Mouse (Mus musculus): ENCODE data around the gene Sel1l3. TPM values are rescaled to one million over a fixed set of nuclear protein-coding genes. Genes with fewer than 3 reads are reported as not detected.

The Sel1l3 gene
- polyA plus RNA-seq, 1 experiment from 2014 or later: 11.0 TPM

DNA sequence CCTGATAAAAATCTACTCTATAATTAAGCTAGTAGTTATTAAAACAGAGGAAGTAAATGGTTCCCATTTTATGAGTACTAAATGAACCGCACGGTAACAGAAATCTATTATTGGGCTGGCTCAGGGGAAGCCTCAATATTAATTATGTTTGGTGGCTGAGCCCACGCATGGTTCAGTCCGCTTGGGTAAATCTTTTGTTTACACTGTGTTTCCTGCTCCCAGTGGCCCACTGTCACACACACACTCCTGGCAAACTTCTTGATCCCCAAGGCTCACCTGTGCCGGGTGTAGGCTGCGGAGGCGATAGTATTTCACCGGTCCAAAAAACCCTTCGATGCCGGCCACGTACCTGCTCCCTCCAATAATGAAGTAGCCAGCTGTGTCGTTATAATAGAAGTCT lies 39.3 kb downstream of the Sel1l3 start:
- Histone ChIP-seq H3K27me3 (replicated peaks; ENCODE audit: control insufficient read depth, insufficient read depth, low read length) (no peaks in the 10 kb centered on the region), H3K27ac (ENCODE audit: low read depth, low read length) (no peak overlapping the region), H3K4me2 (ENCODE audit: low read length) (no peak overlapping the region), H3K36me3 (ENCODE audit: control insufficient read depth, insufficient read depth, low read length) (no peaks in the 10 kb centered on the region), H3K4me1 (ENCODE audit: control insufficient read depth, insufficient read depth, low read length) (peaks cover 4% of the 10 kb centered on the region), H3K9ac (ENCODE audit: low read length) (no peak overlapping the region), H3K4me3 (ENCODE audit: low read depth, low read length) (no peak overlapping the region), H3K9me3 (replicated peaks; ENCODE audit: control insufficient read depth, low read length) (no peaks in the 10 kb centered on the region)
- 0 out of 2 replicates have a peak, but pooled peaks have one; percentile 43 for ATAC-seq
- DNase-seq (ENCODE audit: low spot score): no peak
- 39% methylated on average over 12 of the region's 12 CpGs for WGBS

DNA sequence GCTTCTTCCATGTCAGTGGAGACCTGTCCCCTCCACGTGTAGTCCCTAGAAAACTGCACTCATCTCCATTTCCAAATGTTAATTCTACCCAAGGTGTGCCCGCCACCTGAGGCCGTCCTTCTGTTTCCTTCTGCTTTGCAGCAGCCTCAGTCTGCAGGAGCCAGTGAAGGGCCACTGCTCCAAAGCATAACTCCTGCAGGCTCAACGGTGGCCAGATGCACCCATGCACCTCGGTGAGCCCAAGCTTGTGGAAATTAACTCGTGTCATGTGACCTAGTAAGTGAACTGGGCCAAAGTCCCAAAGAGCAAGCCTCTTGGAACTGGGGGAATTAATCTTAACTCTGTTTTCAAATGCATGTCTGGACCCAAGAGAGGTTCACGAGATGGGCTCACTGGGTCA lies 40.8 kb downstream of the Sel1l3 start:
- Histone ChIP-seq H3K4me2 (ENCODE audit: low read length) (no peak overlapping the region), H3K36me3 (ENCODE audit: control insufficient read depth, insufficient read depth, low read length) (no peaks in the 10 kb centered on the region), H3K27me3 (replicated peaks; ENCODE audit: control insufficient read depth, insufficient read depth, low read length) (no peaks in the 10 kb centered on the region), H3K27ac (ENCODE audit: low read depth, low read length) (no peak overlapping the region), H3K9ac (ENCODE audit: low read length) (no peak overlapping the region), H3K9me3 (replicated peaks; ENCODE audit: control insufficient read depth, low read length) (no peaks in the 10 kb centered on the region), H3K4me1 (ENCODE audit: control insufficient read depth, insufficient read depth, low read length) (peaks cover 4% of the 10 kb centered on the region), H3K4me3 (ENCODE audit: low read depth, low read length) (no peak overlapping the region)
- DNase-seq (ENCODE audit: low spot score) (no peak), ATAC-seq (no peak)
- WGBS: 92% methylated on average over 7 of the region's 7 CpGs

DNA sequence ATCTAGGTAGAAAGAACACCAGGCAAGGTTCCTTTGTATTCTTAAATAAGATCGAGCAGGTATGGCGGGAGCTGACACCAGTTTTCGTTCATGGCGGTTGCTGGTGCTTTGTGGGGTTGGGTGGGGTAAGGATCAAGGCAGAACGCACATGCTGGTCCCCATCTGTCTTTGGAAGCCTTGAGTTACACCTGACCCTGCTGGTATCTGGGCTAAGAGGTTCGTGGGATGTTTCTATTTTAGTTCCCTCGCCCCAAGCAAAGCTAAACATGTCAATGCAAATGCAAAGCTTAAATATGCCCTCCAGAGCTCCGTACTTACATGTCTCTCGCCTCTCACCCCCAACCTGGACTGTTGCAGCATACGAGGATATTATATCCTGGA lies 41.5 kb downstream of the Sel1l3 start:
- no peaks in the 10 kb centered on the region for H3K27me3 ChIP-seq (replicated peaks; ENCODE audit: control insufficient read depth, insufficient read depth, low read length)
- H3K27ac ChIP-seq (ENCODE audit: low read depth, low read length): no peak overlapping the region
- no peak overlapping the region for H3K4me3 ChIP-seq (ENCODE audit: low read depth, low read length)
- DNase-seq (ENCODE audit: low spot score) (no peak), ATAC-seq (no peak)
- H3K9ac ChIP-seq (ENCODE audit: low read length): no peak overlapping the region
- WGBS: 92% methylated on average over 10 of the region's 10 CpGs
- H3K4me2 ChIP-seq (ENCODE audit: low read length): no peak overlapping the region
- H3K4me1 ChIP-seq (ENCODE audit: control insufficient read depth, insufficient read depth, low read length): peaks cover 4% of the 10 kb centered on the region
- no peaks in the 10 kb centered on the region for H3K36me3 ChIP-seq (ENCODE audit: control insufficient read depth, insufficient read depth, low read length)
- H3K9me3 ChIP-seq (replicated peaks; ENCODE audit: control insufficient read depth, low read length): no peaks in the 10 kb centered on the region

GRCm38 (mm10) chr5:53171611-53172255 lies 42.0 kb downstream of the Sel1l3 start:
- H3K9me3 ChIP-seq (replicated peaks; ENCODE audit: control insufficient read depth, low read length): no peaks in the 10 kb centered on the region
- DNase-seq (ENCODE audit: low spot score): no peak
- no peak for ATAC-seq
- 82% methylated on average over 6 of the region's 6 CpGs for WGBS
- no peak overlapping the region for H3K4me2 ChIP-seq (ENCODE audit: low read length)
- H3K27ac ChIP-seq (ENCODE audit: low read depth, low read length): no peak overlapping the region
- H3K4me3 ChIP-seq (ENCODE audit: low read depth, low read length): no peak overlapping the region
- no peak overlapping the region for H3K9ac ChIP-seq (ENCODE audit: low read length)
- H3K4me1 ChIP-seq (ENCODE audit: control insufficient read depth, insufficient read depth, low read length): peaks cover 4% of the 10 kb centered on the region
- no peaks in the 10 kb centered on the region for H3K36me3 ChIP-seq (ENCODE audit: control insufficient read depth, insufficient read depth, low read length)
- no peaks in the 10 kb centered on the region for H3K27me3 ChIP-seq (replicated peaks; ENCODE audit: control insufficient read depth, insufficient read depth, low read length)

DNA sequence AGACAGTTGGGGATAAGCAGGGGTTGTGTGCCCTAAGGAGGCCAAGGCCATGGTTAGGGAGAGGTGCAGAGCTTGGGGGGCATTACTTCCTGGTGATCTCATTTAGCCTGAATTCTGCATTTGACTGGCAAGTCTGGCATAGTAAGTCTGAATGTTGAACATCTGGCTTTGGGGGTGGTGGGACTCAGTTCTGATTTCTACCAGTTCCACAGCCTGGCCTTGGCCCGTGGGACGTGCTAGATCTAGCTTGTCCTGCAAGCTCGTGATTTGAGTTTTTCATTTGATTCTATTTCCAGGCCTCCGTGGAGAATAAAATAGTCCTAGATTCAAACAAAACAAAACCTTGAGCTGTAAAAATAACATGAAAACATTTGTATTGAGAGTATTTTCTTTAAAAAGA lies 46.2 kb downstream of the Sel1l3 start:
- 0 out of 2 replicates have a peak, but pooled peaks cover 3% of the 10 kb centered on the region for H3K27me3 ChIP-seq (replicated peaks; ENCODE audit: control insufficient read depth, insufficient read depth, low read length)
- no peak overlapping the region for H3K27ac ChIP-seq (ENCODE audit: low read depth, low read length)
- no peak overlapping the region for H3K4me2 ChIP-seq (ENCODE audit: low read length)
- H3K9me3 ChIP-seq (replicated peaks; ENCODE audit: control insufficient read depth, low read length): no peaks in the 10 kb centered on the region
- no peaks in the 10 kb centered on the region for H3K4me1 ChIP-seq (ENCODE audit: control insufficient read depth, insufficient read depth, low read length)
- no peaks in the 10 kb centered on the region for H3K36me3 ChIP-seq (ENCODE audit: control insufficient read depth, insufficient read depth, low read length)
- ATAC-seq: no peak
- no peak overlapping the region for H3K9ac ChIP-seq (ENCODE audit: low read length)
- no peak for DNase-seq (ENCODE audit: low spot score)
- 92% methylated on average over 4 of the region's 4 CpGs for WGBS
- H3K4me3 ChIP-seq (ENCODE audit: low read depth, low read length): no peak overlapping the region

GRCm38 (mm10) chr5:53165672-53166071 lies 48.1 kb downstream of the Sel1l3 start:
- no peaks in the 10 kb centered on the region for H3K36me3 ChIP-seq (ENCODE audit: control insufficient read depth, insufficient read depth, low read length)
- H3K4me3 ChIP-seq (ENCODE audit: low read depth, low read length): no peak overlapping the region
- H3K4me1 ChIP-seq (ENCODE audit: control insufficient read depth, insufficient read depth, low read length): 0 out of 2 replicates have a peak, but pooled peaks cover 2% of the 10 kb centered on the region
- ATAC-seq (no peak), DNase-seq (ENCODE audit: low spot score) (no peak)
- no peaks in the 10 kb centered on the region for H3K9me3 ChIP-seq (replicated peaks; ENCODE audit: control insufficient read depth, low read length)
- H3K27me3 ChIP-seq (replicated peaks; ENCODE audit: control insufficient read depth, insufficient read depth, low read length): 0 out of 2 replicates have a peak, but pooled peaks cover 3% of the 10 kb centered on the region
- H3K9ac ChIP-seq (ENCODE audit: low read length): no peak overlapping the region
- H3K27ac ChIP-seq (ENCODE audit: low read depth, low read length): no peak overlapping the region
- no peak overlapping the region for H3K4me2 ChIP-seq (ENCODE audit: low read length)
- WGBS: 94% methylated on average over 5 of the region's 5 CpGs

GRCm38 (mm10) chr5:53162436-53162835 lies 51.3 kb downstream of the Sel1l3 start:
- no peaks in the 10 kb centered on the region for H3K9me3 ChIP-seq (replicated peaks; ENCODE audit: control insufficient read depth, low read length)
- 73% methylated on average over 8 of the region's 8 CpGs for WGBS
- peak; percentile 56 for DNase-seq (ENCODE audit: low spot score)
- H3K27me3 ChIP-seq (replicated peaks; ENCODE audit: control insufficient read depth, insufficient read depth, low read length): 0 out of 2 replicates have a peak, but pooled peaks cover 3% of the 10 kb centered on the region
- no peaks in the 10 kb centered on the region for H3K36me3 ChIP-seq (ENCODE audit: control insufficient read depth, insufficient read depth, low read length)
- H3K9ac ChIP-seq (ENCODE audit: low read length): no peak overlapping the region
- no peak overlapping the region for H3K4me3 ChIP-seq (ENCODE audit: low read depth, low read length)
- peak; percentile 38; the same call in 1 of the 2 replicates for ATAC-seq
- H3K4me2 ChIP-seq (ENCODE audit: low read length): no peak overlapping the region
- no peak overlapping the region for H3K27ac ChIP-seq (ENCODE audit: low read depth, low read length)
- H3K4me1 ChIP-seq (ENCODE audit: control insufficient read depth, insufficient read depth, low read length): peaks cover 9% of the 10 kb centered on the region; the same call in 1 of the 2 replicates

DNA sequence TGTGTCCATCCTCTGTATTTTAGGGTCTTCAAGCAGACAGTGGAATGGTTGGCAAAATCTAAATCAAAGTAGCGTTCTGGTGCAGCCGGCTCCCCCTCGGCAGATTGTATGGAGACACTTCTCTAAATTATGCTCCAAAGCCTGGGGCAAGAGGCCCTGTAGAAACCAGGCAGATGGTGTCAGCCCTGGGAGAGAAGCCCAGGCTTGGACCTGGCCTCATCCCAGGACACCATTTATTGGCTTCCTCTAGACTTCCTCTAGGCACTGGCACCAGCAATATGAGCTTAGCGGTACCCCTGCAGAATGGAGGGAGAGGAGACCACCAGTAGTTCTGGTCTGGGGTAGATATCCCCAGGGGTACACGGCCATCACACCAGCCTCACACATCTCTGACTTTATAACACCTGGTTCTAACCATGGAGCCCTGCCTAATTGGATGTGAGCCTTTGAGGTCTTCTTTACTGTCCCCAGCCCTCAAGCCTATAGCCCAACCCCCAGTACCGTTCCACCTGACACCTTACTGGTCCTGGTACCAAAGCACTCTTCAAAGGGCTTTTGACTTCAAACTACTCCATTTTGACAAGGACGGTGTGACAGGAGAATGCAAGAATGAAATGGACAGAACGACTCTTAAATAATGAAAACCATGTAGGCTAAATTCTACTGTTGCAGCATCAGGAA lies 52.1 kb downstream of the Sel1l3 start:
- H3K27ac ChIP-seq (ENCODE audit: low read depth, low read length): no peak overlapping the region
- no peak overlapping the region for H3K4me3 ChIP-seq (ENCODE audit: low read depth, low read length)
- 81% methylated on average over 8 of the region's 8 CpGs for WGBS
- ATAC-seq (peak; percentile 58), DNase-seq (ENCODE audit: low spot score) (peak; percentile 58)
- no peaks in the 10 kb centered on the region for H3K36me3 ChIP-seq (ENCODE audit: control insufficient read depth, insufficient read depth, low read length)
- H3K4me1 ChIP-seq (ENCODE audit: control insufficient read depth, insufficient read depth, low read length): peaks cover 9% of the 10 kb centered on the region; the same call in 1 of the 2 replicates
- H3K9ac ChIP-seq (ENCODE audit: low read length): no peak overlapping the region
- no peak overlapping the region for H3K4me2 ChIP-seq (ENCODE audit: low read length)
- H3K27me3 ChIP-seq (replicated peaks; ENCODE audit: control insufficient read depth, insufficient read depth, low read length): 0 out of 2 replicates have a peak, but pooled peaks cover 3% of the 10 kb centered on the region
- H3K9me3 ChIP-seq (replicated peaks; ENCODE audit: control insufficient read depth, low read length): no peaks in the 10 kb centered on the region

DNA sequence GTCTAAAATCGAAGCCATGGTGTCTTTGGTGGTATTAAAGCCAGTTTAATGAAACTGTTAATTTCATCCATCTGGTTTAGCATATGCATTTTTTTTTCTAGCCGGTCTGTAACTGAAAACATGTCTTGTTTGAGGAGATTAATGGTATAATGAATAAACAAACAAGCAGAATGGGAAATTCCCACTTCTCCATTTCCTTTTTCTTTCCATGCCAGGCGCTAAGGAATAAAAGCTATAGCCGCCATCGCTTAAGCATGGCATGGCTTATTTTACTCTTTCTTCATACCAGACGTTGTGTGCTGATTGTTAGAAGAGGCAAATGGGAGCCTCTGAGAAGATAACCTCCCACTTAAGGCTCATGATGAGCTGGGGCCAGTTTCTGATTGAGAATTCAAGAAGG lies 53.5 kb downstream of the Sel1l3 start:
- Histone ChIP-seq H3K36me3 (ENCODE audit: control insufficient read depth, insufficient read depth, low read length) (no peaks in the 10 kb centered on the region), H3K4me2 (ENCODE audit: low read length) (no peak overlapping the region), H3K27ac (ENCODE audit: low read depth, low read length) (no peak overlapping the region), H3K4me1 (ENCODE audit: control insufficient read depth, insufficient read depth, low read length) (peaks cover 19% of the 10 kb centered on the region; the same call in 1 of the 2 replicates), H3K4me3 (ENCODE audit: low read depth, low read length) (no peak overlapping the region), H3K9ac (ENCODE audit: low read length) (no peak overlapping the region), H3K9me3 (replicated peaks; ENCODE audit: control insufficient read depth, low read length) (no peaks in the 10 kb centered on the region), H3K27me3 (replicated peaks; ENCODE audit: control insufficient read depth, insufficient read depth, low read length) (no peaks in the 10 kb centered on the region)
- DNase-seq (ENCODE audit: low spot score) (peak; percentile 61), ATAC-seq (no peak; the same call in 1 of the 2 replicates)
- WGBS: 55% methylated on average over 6 of the region's 6 CpGs

All from forebrain, embryonic 14.5 days (tissue).